Mouse (Mus musculus): Measurements from ENCODE around the gene Clic6. TPM values are rescaled to one million over a fixed set of nuclear protein-coding genes. Genes with fewer than 3 reads are reported as not detected.

Clic6 gene
- polyA plus RNA-seq, 1 experiment from 2014 or later = 57.4 TPM

DNA sequence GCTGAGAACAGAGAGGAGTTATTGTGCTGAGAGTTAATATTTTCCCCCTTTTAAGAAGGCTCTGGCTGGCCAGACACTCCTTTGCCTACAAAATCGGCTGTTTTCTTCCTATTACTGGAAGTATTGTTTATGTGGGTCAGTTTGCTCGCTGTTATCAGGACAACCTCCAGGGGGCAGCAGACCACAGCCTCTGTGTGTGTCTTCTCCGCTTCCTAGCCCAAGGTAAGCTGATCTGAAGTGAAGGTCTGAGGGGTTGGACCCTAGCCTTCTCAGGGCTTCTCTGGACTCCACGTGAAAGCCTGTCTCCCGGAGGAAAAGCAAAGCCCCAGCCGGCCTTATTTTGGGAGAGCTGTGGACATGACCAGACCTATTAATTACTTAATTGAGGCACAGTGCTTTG is 80.2 kb downstream of the Clic6 start:
- 0% methylated on average over 6 of the region's 6 CpGs for WGBS

GRCm38 (mm10) chr16:92566146-92566545 is 80.6 kb downstream of the Clic6 start:
- peaks cover 3% of the 10 kb centered on the region; the same call in 1 of the 2 replicates for H3K27me3 ChIP-seq (replicated peaks; ENCODE audit: control insufficient read depth, insufficient read depth, low read length)
- 21% methylated on average over 5 of the region's 5 CpGs for WGBS

More for the DNA sequence above, 80.2 kb downstream of the Clic6 start:
- Histone ChIP-seq H3K4me3 (ENCODE audit: low read length) (no peak overlapping the region), H3K36me3 (ENCODE audit: control insufficient read depth, insufficient read depth, low read length) (no peaks in the 10 kb centered on the region), H3K4me2 (ENCODE audit: low read depth, low read length) (no peak overlapping the region; the same call in 1 of the 2 replicates), H3K27me3 (replicated peaks; ENCODE audit: control insufficient read depth, insufficient read depth, low read length) (peaks cover 3% of the 10 kb centered on the region; the same call in 1 of the 2 replicates), H3K4me1 (ENCODE audit: control insufficient read depth, insufficient read depth, low read length) (no peaks in the 10 kb centered on the region), H3K9me3 (ENCODE audit: control insufficient read depth, low read length) (no peaks in the 10 kb centered on the region), H3K27ac (ENCODE audit: low read length) (no peak overlapping the region), H3K9ac (ENCODE audit: low read depth, low read length) (no peak overlapping the region)
- ATAC-seq = peak; percentile 58; the same call in 1 of the 2 replicates

DNA sequence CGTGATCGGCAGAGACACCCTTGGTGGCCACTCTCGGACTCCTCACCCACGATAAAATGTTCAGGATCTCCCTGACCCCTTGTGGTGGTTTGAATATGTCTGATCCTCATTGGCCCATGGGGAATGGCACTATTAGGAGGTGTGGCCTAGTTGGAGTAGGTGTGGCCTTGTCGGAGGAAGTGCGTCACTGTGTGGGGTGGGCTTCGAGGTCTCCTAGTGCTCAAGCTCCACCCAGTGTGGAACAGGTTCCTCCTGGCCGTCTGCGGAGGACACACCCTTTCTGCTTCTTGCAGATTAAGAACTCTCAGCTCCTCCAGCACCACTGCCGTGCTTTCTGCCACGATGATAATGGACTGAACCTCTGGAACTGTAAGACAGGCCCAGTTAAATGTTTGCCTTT is 85.7 kb downstream of the Clic6 start:
- Histone ChIP-seq H3K9ac (ENCODE audit: low read depth, low read length) (no peak overlapping the region), H3K36me3 (ENCODE audit: control insufficient read depth, insufficient read depth, low read length) (no peaks in the 10 kb centered on the region), H3K4me3 (ENCODE audit: low read length) (no peak overlapping the region), H3K27ac (ENCODE audit: low read length) (no peak overlapping the region), H3K4me1 (ENCODE audit: control insufficient read depth, insufficient read depth, low read length) (no peaks in the 10 kb centered on the region), H3K27me3 (replicated peaks; ENCODE audit: control insufficient read depth, insufficient read depth, low read length) (no peaks in the 10 kb centered on the region; the same call in 1 of the 2 replicates), H3K9me3 (ENCODE audit: control insufficient read depth, low read length) (no peaks in the 10 kb centered on the region), H3K4me2 (ENCODE audit: low read depth, low read length) (no peak overlapping the region)
- no peak for ATAC-seq
- WGBS = 87% methylated on average over 11 of the region's 11 CpGs

More at GRCm38 (mm10) chr16:92566146-92566545, 80.6 kb downstream of the Clic6 start:
- no peaks in the 10 kb centered on the region for H3K36me3 ChIP-seq (ENCODE audit: control insufficient read depth, insufficient read depth, low read length)
- no peak overlapping the region; the same call in 1 of the 2 replicates for H3K4me2 ChIP-seq (ENCODE audit: low read depth, low read length)
- no peaks in the 10 kb centered on the region for H3K9me3 ChIP-seq (ENCODE audit: control insufficient read depth, low read length)
- H3K27ac ChIP-seq (ENCODE audit: low read length) = no peak overlapping the region
- no peaks in the 10 kb centered on the region for H3K4me1 ChIP-seq (ENCODE audit: control insufficient read depth, insufficient read depth, low read length)
- ATAC-seq = peak; percentile 26; the same call in 1 of the 2 replicates
- H3K9ac ChIP-seq (ENCODE audit: low read depth, low read length) = no peak overlapping the region
- H3K4me3 ChIP-seq (ENCODE audit: low read length) = no peak overlapping the region

DNA sequence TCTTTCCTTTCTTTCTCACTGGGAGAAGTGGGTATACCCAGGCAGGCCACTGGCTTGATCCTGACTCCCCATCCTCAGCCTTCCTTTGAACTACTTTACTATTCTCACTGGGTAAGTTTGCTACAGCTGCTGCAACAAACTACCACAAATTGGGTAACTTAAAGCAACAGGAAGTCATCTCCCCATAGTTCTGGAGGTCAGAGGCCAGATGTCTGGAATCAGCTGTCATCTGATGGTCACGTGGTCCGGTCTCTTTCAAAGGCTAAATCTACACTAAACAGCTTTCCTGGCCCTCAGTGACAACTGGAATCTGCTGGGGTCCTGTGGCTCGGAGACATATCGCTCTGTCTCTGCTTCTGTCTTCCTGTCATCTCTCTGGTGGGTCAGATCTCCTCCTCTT is 87.7 kb downstream of the Clic6 start:
- Histone ChIP-seq H3K27ac (ENCODE audit: low read length) (no peak overlapping the region), H3K9ac (ENCODE audit: low read depth, low read length) (no peak overlapping the region), H3K4me2 (ENCODE audit: low read depth, low read length) (no peak overlapping the region), H3K4me1 (ENCODE audit: control insufficient read depth, insufficient read depth, low read length) (no peaks in the 10 kb centered on the region), H3K36me3 (ENCODE audit: control insufficient read depth, insufficient read depth, low read length) (no peaks in the 10 kb centered on the region), H3K4me3 (ENCODE audit: low read length) (no peak overlapping the region), H3K9me3 (ENCODE audit: control insufficient read depth, low read length) (no peaks in the 10 kb centered on the region), H3K27me3 (replicated peaks; ENCODE audit: control insufficient read depth, insufficient read depth, low read length) (no peaks in the 10 kb centered on the region)
- no peak for ATAC-seq
- 57% methylated on average over 4 of the region's 4 CpGs for WGBS

DNA sequence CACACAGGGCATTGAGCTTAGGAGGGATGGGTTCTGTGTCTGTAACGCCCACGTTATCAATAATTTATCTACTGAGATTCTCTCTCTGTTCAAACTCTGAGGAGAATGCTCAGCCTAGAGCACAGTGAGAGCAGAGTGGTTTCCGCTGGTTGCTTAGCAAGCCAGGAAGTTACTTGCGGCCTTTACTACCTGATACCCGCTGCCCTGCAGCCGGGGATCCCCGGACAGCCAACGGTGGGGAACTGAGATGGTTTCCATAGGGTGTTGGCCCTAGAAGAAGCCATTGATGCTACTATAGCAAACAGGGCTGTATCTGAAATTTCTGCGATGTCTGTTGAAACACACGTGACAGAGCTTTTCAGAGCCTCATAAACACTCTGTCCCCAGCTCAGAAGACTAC is 90.3 kb downstream of the Clic6 start:
- WGBS = 64% methylated on average over 10 of the region's 10 CpGs
- H3K4me2 ChIP-seq (ENCODE audit: low read depth, low read length) = no peak overlapping the region
- H3K9ac ChIP-seq (ENCODE audit: low read depth, low read length) = no peak overlapping the region
- no peak for ATAC-seq
- H3K4me1 ChIP-seq (ENCODE audit: control insufficient read depth, insufficient read depth, low read length) = no peaks in the 10 kb centered on the region
- no peaks in the 10 kb centered on the region for H3K36me3 ChIP-seq (ENCODE audit: control insufficient read depth, insufficient read depth, low read length)
- H3K27me3 ChIP-seq (replicated peaks; ENCODE audit: control insufficient read depth, insufficient read depth, low read length) = no peaks in the 10 kb centered on the region
- no peaks in the 10 kb centered on the region for H3K9me3 ChIP-seq (ENCODE audit: control insufficient read depth, low read length)
- H3K27ac ChIP-seq (ENCODE audit: low read length) = no peak overlapping the region
- H3K4me3 ChIP-seq (ENCODE audit: low read length) = no peak overlapping the region

- H3K4me3 ChIP-seq (ENCODE audit: low read length) = no peak overlapping the region
Measured at GRCm38 (mm10) chr16:92577381-92577780, 91.8 kb downstream of the Clic6 start.

GRCm38 (mm10) chr16:92578915-92579653 is 93.5 kb downstream of the Clic6 start:
- no peaks in the 10 kb centered on the region for H3K27me3 ChIP-seq (replicated peaks; ENCODE audit: control insufficient read depth, insufficient read depth, low read length)
- no peaks in the 10 kb centered on the region for H3K9me3 ChIP-seq (ENCODE audit: control insufficient read depth, low read length)
- H3K4me1 ChIP-seq (ENCODE audit: control insufficient read depth, insufficient read depth, low read length) = no peaks in the 10 kb centered on the region
- no peak overlapping the region for H3K4me2 ChIP-seq (ENCODE audit: low read depth, low read length)
- H3K4me3 ChIP-seq (ENCODE audit: low read length) = no peak overlapping the region
- H3K36me3 ChIP-seq (ENCODE audit: control insufficient read depth, insufficient read depth, low read length) = no peaks in the 10 kb centered on the region
- ATAC-seq = no peak
- WGBS = 62% methylated on average over 7 of the region's 7 CpGs
- no peak overlapping the region for H3K9ac ChIP-seq (ENCODE audit: low read depth, low read length)
- no peak overlapping the region for H3K27ac ChIP-seq (ENCODE audit: low read length)

More at GRCm38 (mm10) chr16:92577381-92577780, 91.8 kb downstream of the Clic6 start:
- Histone ChIP-seq H3K27me3 (replicated peaks; ENCODE audit: control insufficient read depth, insufficient read depth, low read length) (no peaks in the 10 kb centered on the region), H3K9ac (ENCODE audit: low read depth, low read length) (no peak overlapping the region), H3K9me3 (ENCODE audit: control insufficient read depth, low read length) (no peaks in the 10 kb centered on the region), H3K4me2 (ENCODE audit: low read depth, low read length) (no peak overlapping the region), H3K36me3 (ENCODE audit: control insufficient read depth, insufficient read depth, low read length) (no peaks in the 10 kb centered on the region), H3K27ac (ENCODE audit: low read length) (0 out of 2 replicates have a peak overlapping the region, but pooled peaks have one; percentile 6), H3K4me1 (ENCODE audit: control insufficient read depth, insufficient read depth, low read length) (no peaks in the 10 kb centered on the region)
- ATAC-seq = no peak
- WGBS = 74% methylated on average over 9 of the region's 9 CpGs

DNA sequence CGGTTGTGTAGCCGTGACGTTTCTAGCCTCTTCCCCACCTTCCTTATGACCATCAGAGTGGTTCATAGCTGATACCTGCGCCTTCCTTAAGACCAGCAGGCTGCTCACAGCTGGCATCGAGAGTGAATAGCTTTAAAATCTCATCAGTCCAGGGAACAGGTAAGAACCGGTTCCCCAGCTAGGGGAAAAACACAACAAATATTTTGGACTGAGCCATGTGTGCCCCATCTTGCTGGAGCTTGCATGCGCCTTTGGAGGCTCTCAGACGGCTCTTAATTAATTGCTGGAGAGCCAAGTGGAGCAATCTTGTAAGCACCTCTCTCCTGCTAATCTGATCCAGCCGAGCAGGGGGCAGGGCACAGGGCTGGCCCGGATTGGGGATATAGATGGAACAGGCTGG is 95.4 kb downstream of the Clic6 start:
- Histone ChIP-seq H3K4me3 (ENCODE audit: low read length) (no peak overlapping the region), H3K9me3 (ENCODE audit: control insufficient read depth, low read length) (no peaks in the 10 kb centered on the region), H3K4me1 (ENCODE audit: control insufficient read depth, insufficient read depth, low read length) (no peaks in the 10 kb centered on the region), H3K4me2 (ENCODE audit: low read depth, low read length) (no peak overlapping the region), H3K27ac (ENCODE audit: low read length) (no peak overlapping the region), H3K9ac (ENCODE audit: low read depth, low read length) (no peak overlapping the region), H3K27me3 (replicated peaks; ENCODE audit: control insufficient read depth, insufficient read depth, low read length) (no peaks in the 10 kb centered on the region), H3K36me3 (ENCODE audit: control insufficient read depth, insufficient read depth, low read length) (no peaks in the 10 kb centered on the region)
- ATAC-seq = no peak
- 83% methylated on average over 10 of the region's 10 CpGs for WGBS

DNA sequence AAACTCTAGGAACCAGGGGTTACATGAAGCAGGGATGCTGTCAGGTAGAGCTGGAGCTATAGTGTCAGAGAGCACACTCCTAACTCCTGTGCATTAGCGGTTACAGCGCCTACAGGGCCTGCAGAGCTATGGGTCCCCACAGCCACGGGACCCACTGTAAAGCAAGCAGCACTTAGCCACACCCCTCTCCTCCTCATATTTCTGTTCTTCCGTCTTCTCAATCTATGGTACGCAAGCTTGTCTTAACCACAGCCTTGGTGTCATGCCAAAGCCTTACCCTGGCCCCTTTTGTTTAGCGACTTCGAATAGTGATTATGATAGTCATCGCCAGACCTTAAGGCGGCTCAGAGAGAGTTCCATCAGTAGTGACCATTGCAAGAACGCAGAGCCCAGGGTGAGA is 96.2 kb downstream of the Clic6 start:
- WGBS = 76% methylated on average over 10 of the region's 10 CpGs
- no peak overlapping the region for H3K4me2 ChIP-seq (ENCODE audit: low read depth, low read length)
- H3K27ac ChIP-seq (ENCODE audit: low read length) = no peak overlapping the region
- H3K4me3 ChIP-seq (ENCODE audit: low read length) = no peak overlapping the region
- H3K4me1 ChIP-seq (ENCODE audit: control insufficient read depth, insufficient read depth, low read length) = no peaks in the 10 kb centered on the region
- no peak for ATAC-seq
- H3K9me3 ChIP-seq (ENCODE audit: control insufficient read depth, low read length) = no peaks in the 10 kb centered on the region
- H3K36me3 ChIP-seq (ENCODE audit: control insufficient read depth, insufficient read depth, low read length) = no peaks in the 10 kb centered on the region
- no peak overlapping the region for H3K9ac ChIP-seq (ENCODE audit: low read depth, low read length)
- no peaks in the 10 kb centered on the region for H3K27me3 ChIP-seq (replicated peaks; ENCODE audit: control insufficient read depth, insufficient read depth, low read length)

All from intestine, embryonic 16.5 days (tissue).